ENCODE assay signal across 21 mouse cellular contexts in the genomic region with DNA sequence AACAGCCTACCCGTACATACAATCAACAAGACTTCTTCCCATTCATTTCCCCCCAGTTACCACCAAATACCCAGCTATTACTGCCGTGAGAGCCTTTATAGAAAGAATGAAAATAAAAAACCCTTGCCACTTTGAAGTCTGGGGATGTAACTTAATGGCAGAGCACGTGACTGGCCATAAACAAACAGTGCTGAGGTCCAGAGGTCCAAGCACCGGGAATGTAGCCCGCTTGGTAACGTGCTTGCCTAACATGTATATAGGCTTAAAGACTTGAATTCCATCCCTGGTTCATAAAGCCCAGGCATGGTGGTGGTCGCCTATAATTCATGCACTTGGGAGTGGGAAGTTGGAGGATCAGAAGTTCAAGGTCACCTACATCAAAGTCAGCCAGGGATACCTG. TPM values are rescaled to one million over a fixed set of nuclear protein-coding genes. Genes with fewer than 3 reads are reported as not detected.
DNase-seq lines count a peak whose midpoint lies in the region; ATAC-seq lines count a peak whose summit lies in the region.
"Had no signal": no experiment of that assay in that cellular context is flagged by ENCODE, and none has a peak within 500 bp of the region (broad histone marks: within the 10 kb centered on the region; RNA-seq: fewer than 3 reads in every experiment).

No protein-coding gene starts in this region.

- intact Hi-C loops in left cerebral cortex, postnatal 10 days (cut with DNase I), result no loop called here

- H3K27ac ChIP-seq in heart, embryonic 13.5 days (replicated peaks), result no peak overlapping the region; the same call in 1 of the 2 replicates
- H3K27ac ChIP-seq in liver, embryonic 13.5 days, result peak overlapping the region; percentile 48; the same call in 1 of the 2 replicates
- H3K27ac ChIP-seq: embryonic facial prominence, embryonic 12.5 days; forebrain, embryonic 15.5 days; hindbrain, embryonic 12.5 days; neural tube, embryonic 13.5 days had no signal

- no peak for DNase-seq in heart, adult 18-20 months
- DNase-seq in kidney, postnatal 14 days, result peak; percentile 41
- DNase-seq in kidney, adult 9 months, result no peak
- no peak for DNase-seq in liver, embryonic 13.5 days
- peak; percentile 60 for DNase-seq in yolk sac, embryonic 10.5 days (ENCODE audit: low spot score)
- no peak for DNase-seq in thymus, postnatal 36 days
- no peak for DNase-seq in left cerebral cortex, postnatal 10 days (ENCODE audit: extremely low spot score in 1 of 2, low spot score in 2 of 2)
- DNase-seq: adrenal gland, adult 8-10 months; cerebellum, adult 9-11 months; layer of hippocampus, postnatal 36 days; right cerebral cortex, adult 18-20 months; thymus, postnatal 14 days had no signal

- H3K4me2 ChIP-seq in heart, embryonic 13.5 days, result peak overlapping the region; percentile 43; the same call in 1 of the 2 replicates
- H3K4me2 ChIP-seq in liver, embryonic 13.5 days, result 0 out of 2 replicates have a peak overlapping the region, but pooled peaks have one; percentile 2
- H3K4me2 ChIP-seq: embryonic facial prominence, embryonic 12.5 days; forebrain, embryonic 15.5 days; hindbrain, embryonic 12.5 days; midbrain, embryonic 11.5 days; neural tube, embryonic 13.5 days had no signal

- ATAC-seq in heart, embryonic 13.5 days (ENCODE audit: extremely low read depth, insufficient number of reproducible peaks, low FRiP score, low TSS enrichment), result no peak
- ATAC-seq in liver, embryonic 13.5 days (ENCODE audit: low read depth), result peak; percentile 49; the same call in 1 of the 2 replicates
- ATAC-seq: forebrain, embryonic 15.5 days; lung, postnatal 0 days; Patski had no signal

- no peaks in the 10 kb centered on the region for H3K9me3 ChIP-seq in heart, embryonic 13.5 days
- H3K9me3 ChIP-seq in liver, embryonic 13.5 days (replicated peaks), result no peaks in the 10 kb centered on the region
- H3K9me3 ChIP-seq: embryonic facial prominence, embryonic 12.5 days; forebrain, embryonic 15.5 days; hindbrain, embryonic 12.5 days; neural tube, embryonic 13.5 days had no signal

- no peak overlapping the region for H3K4me3 ChIP-seq in heart, embryonic 13.5 days
- no peak overlapping the region for H3K4me3 ChIP-seq in liver, embryonic 13.5 days (replicated peaks)
- H3K4me3 ChIP-seq: embryonic facial prominence, embryonic 12.5 days; erythroblast, embryonic 14.5 days; forebrain, embryonic 15.5 days; hindbrain, embryonic 12.5 days; neural tube, embryonic 13.5 days had no signal

- no peak overlapping the region for H3K9ac ChIP-seq in heart, embryonic 13.5 days
- H3K9ac ChIP-seq in liver, embryonic 13.5 days, result no peak overlapping the region
- H3K9ac ChIP-seq: embryonic facial prominence, embryonic 12.5 days; forebrain, embryonic 15.5 days; hindbrain, embryonic 12.5 days; neural tube, embryonic 13.5 days had no signal

- H3K36me3 ChIP-seq in heart, embryonic 13.5 days, result no peaks in the 10 kb centered on the region
- H3K36me3 ChIP-seq in liver, embryonic 13.5 days, result no peaks in the 10 kb centered on the region
- H3K36me3 ChIP-seq: embryonic facial prominence, embryonic 12.5 days; forebrain, embryonic 15.5 days; hindbrain, embryonic 12.5 days; neural tube, embryonic 13.5 days had no signal

- H3K4me1 ChIP-seq in heart, embryonic 13.5 days, result peaks cover 33% of the 10 kb centered on the region
- H3K4me1 ChIP-seq in liver, embryonic 13.5 days (replicated peaks), result peaks cover 26% of the 10 kb centered on the region

- H3K27me3 ChIP-seq in heart, embryonic 13.5 days (replicated peaks), result no peaks in the 10 kb centered on the region
- no peaks in the 10 kb centered on the region for H3K27me3 ChIP-seq in liver, embryonic 13.5 days
- H3K27me3 ChIP-seq: embryonic facial prominence, embryonic 12.5 days; forebrain, embryonic 15.5 days; hindbrain, embryonic 12.5 days; neural tube, embryonic 13.5 days; Patski had no signal

- 77% methylated on average over 7 of the region's 7 CpGs for WGBS in heart, embryonic 13.5 days
- WGBS in liver, embryonic 13.5 days (ENCODE audit: insufficient replicate concordance), result 65% methylated on average over 7 of the region's 7 CpGs

RNA-seq across cellular contexts. Expression of gene Galm, which starts 4.6 kb away (rescaled TPM):
- 12.1 and 13.0 TPM in 2 replicates for polyA plus RNA-seq in heart, embryonic 13.5 days (2015; fragmentation: Nextera tagmentation; extraction: Ambion mirVana)
- 10 to 100 TPM; 20.0 to 20.8 TPM for total RNA-seq in heart, adult 18-20 months (2021)
- 17.8 and 22.4 TPM in 2 replicates for polyA plus RNA-seq in liver, embryonic 13.5 days (2015; fragmentation: Nextera tagmentation; extraction: Ambion mirVana)
- total RNA-seq in left cerebral cortex, postnatal 10 days (2021), result 1 to 10 TPM; 1.7 to 2.4 TPM
- polyA plus RNA-seq: erythroblast, embryonic 14.5 days had no signal

Comparison
In these comparisons a context has a peak if more than half of its experiments do, and no peak if none do; other contexts are left out.
1. DNase-seq: peak in kidney, postnatal 14 days (single experiment) and yolk sac, embryonic 10.5 days (single experiment); none in heart, adult 18-20 months (0 of 2), kidney, adult 9 months (single experiment), liver, embryonic 13.5 days (single experiment), thymus, postnatal 36 days (0 of 2) and left cerebral cortex, postnatal 10 days (0 of 2).
2. RNA of gene Galm, which starts 4.6 kb away (total RNA-seq): 20.0 to 20.8 TPM in heart, adult 18-20 months; 1.7 to 2.4 TPM in left cerebral cortex, postnatal 10 days; every median in the first group is over 4 times any median in the second.